In genomic region chr13:99358921-99359320, GRCm38 (mm10) we compare ENCODE assay signal across 12 mouse cellular contexts. TPM values are rescaled to one million over a fixed set of nuclear protein-coding genes. Genes with fewer than 3 reads are reported as not detected.
DNase-seq lines count a peak whose midpoint lies in the region; ATAC-seq and TF ChIP-seq lines count a peak whose summit lies in the region.
"Had no signal": no experiment of that assay in that cellular context is flagged by ENCODE, and none has a peak within 500 bp of the region (broad histone marks: within the 10 kb centered on the region; RNA-seq: fewer than 3 reads in every experiment).

No protein-coding gene starts in this region.

- no peak overlapping the region for H3K9ac ChIP-seq in hindbrain, embryonic 11.5 days (ENCODE audit: low read depth, low read length)
- no peak overlapping the region for H3K9ac ChIP-seq in hindbrain, embryonic 16.5 days (ENCODE audit: low read depth, low read length)
- H3K9ac ChIP-seq: heart, embryonic 12.5 days; liver, embryonic 12.5 days had no signal

- no peak for TF ChIP-seq POLR2A in cerebellum, adult 2 months (IDR thresholded peaks at IDR 0.05; ENCODE audit: borderline replicate concordance, insufficient read depth, low read length)

- H3K27me3 ChIP-seq in hindbrain, embryonic 10.5 days (ENCODE audit: insufficient read depth, poor library complexity, severe bottlenecking) = no peaks in the 10 kb centered on the region
- no peaks in the 10 kb centered on the region for H3K27me3 ChIP-seq in hindbrain, embryonic 11.5 days (ENCODE audit: control insufficient read depth, insufficient read depth, low read length)
- H3K27me3 ChIP-seq in cerebellum, adult 2 months (ENCODE audit: control insufficient read depth, insufficient read depth, low read length) = no peaks in the 10 kb centered on the region
- no peaks in the 10 kb centered on the region for H3K27me3 ChIP-seq in hindbrain, embryonic 16.5 days (replicated peaks; ENCODE audit: control insufficient read depth, insufficient read depth, low read length)
- H3K27me3 ChIP-seq: heart, embryonic 12.5 days; liver, embryonic 12.5 days had no signal

- TF ChIP-seq CTCF in cerebellum, adult 2 months (IDR thresholded peaks at IDR 0.05; ENCODE audit: borderline replicate concordance, insufficient read depth, low read depth, low read length) = no peak

- H3K27ac ChIP-seq in hindbrain, embryonic 10.5 days = peak overlapping the region; percentile 45; the same call in 1 of the 2 replicates
- H3K27ac ChIP-seq in hindbrain, embryonic 11.5 days (ENCODE audit: low read depth, low read length) = no peak overlapping the region
- H3K27ac ChIP-seq in cerebellum, adult 2 months (ENCODE audit: insufficient read depth, low read length) = peak overlapping the region; percentile 28; the same call in 1 of the 2 replicates
- peak overlapping the region; percentile 42; the same call in 1 of the 2 replicates for H3K27ac ChIP-seq in hindbrain, embryonic 16.5 days (ENCODE audit: low read depth, low read length)
- H3K27ac ChIP-seq: liver, embryonic 12.5 days had no signal

- no peak for ATAC-seq in hindbrain, embryonic 11.5 days (ENCODE audit: low FRiP score)
- peak; percentile 94 for ATAC-seq in hindbrain, embryonic 16.5 days
- ATAC-seq in erythroblast, adult 5-6 weeks (replicated peaks; ENCODE audit: low FRiP score, poor library complexity, severe bottlenecking) = no peak
- no peak for ATAC-seq in frontal cortex, adult (ENCODE audit: low TSS enrichment)
- ATAC-seq: liver, embryonic 12.5 days had no signal

- H3K4me3 ChIP-seq in hindbrain, embryonic 10.5 days = no peak overlapping the region
- no peak overlapping the region for H3K4me3 ChIP-seq in hindbrain, embryonic 11.5 days (ENCODE audit: low read depth, low read length)
- peak overlapping the region; percentile 34 for H3K4me3 ChIP-seq in cerebellum, adult 2 months (replicated peaks; ENCODE audit: insufficient read depth, low read depth, low read length)
- H3K4me3 ChIP-seq in hindbrain, embryonic 16.5 days (ENCODE audit: low read length) = no peak overlapping the region
- H3K4me3 ChIP-seq: heart, embryonic 12.5 days; liver, embryonic 12.5 days; myocyte had no signal

- no peak for DNase-seq in hindbrain, embryonic 10.5 days (ENCODE audit: low spot score)
- DNase-seq in hindbrain, embryonic 11.5 days (ENCODE audit: low spot score) = no peak
- peak; percentile 85 for DNase-seq in brain, adult 2 months (ENCODE audit: low read depth, low spot score)
- peak; percentile 77 to 85 for DNase-seq in cerebellum, adult 2 months
- DNase-seq: lung, postnatal 14 days; thymus, postnatal 14 days had no signal

- H3K36me3 ChIP-seq in hindbrain, embryonic 10.5 days = peaks cover 46% of the 10 kb centered on the region
- no peaks in the 10 kb centered on the region for H3K36me3 ChIP-seq in hindbrain, embryonic 11.5 days (ENCODE audit: control insufficient read depth, insufficient read depth, low read length)
- H3K36me3 ChIP-seq in hindbrain, embryonic 16.5 days (ENCODE audit: control insufficient read depth, insufficient read depth, low read length) = peaks cover 3% of the 10 kb centered on the region; the same call in 1 of the 2 replicates

- peaks cover 26% of the 10 kb centered on the region for H3K4me1 ChIP-seq in hindbrain, embryonic 10.5 days (replicated peaks)
- no peaks in the 10 kb centered on the region for H3K4me1 ChIP-seq in hindbrain, embryonic 11.5 days (replicated peaks; ENCODE audit: control insufficient read depth, insufficient read depth, low read length)
- peaks cover 8% of the 10 kb centered on the region for H3K4me1 ChIP-seq in cerebellum, adult 2 months (ENCODE audit: control insufficient read depth, insufficient read depth, low read length)
- H3K4me1 ChIP-seq in hindbrain, embryonic 16.5 days (ENCODE audit: control insufficient read depth, insufficient read depth, low read depth, low read length) = peaks cover under 1% of the 10 kb centered on the region; the same call in 1 of the 2 replicates

- H3K9me3 ChIP-seq in hindbrain, embryonic 10.5 days = no peaks in the 10 kb centered on the region
- no peaks in the 10 kb centered on the region for H3K9me3 ChIP-seq in hindbrain, embryonic 11.5 days (ENCODE audit: control insufficient read depth, low read length)
- no peaks in the 10 kb centered on the region for H3K9me3 ChIP-seq in hindbrain, embryonic 16.5 days (ENCODE audit: control insufficient read depth, low read length)
- H3K9me3 ChIP-seq: heart, embryonic 12.5 days; liver, embryonic 12.5 days had no signal

- WGBS in hindbrain, embryonic 10.5 days = 86% methylated on average over 14 of the region's 14 CpGs
- WGBS in hindbrain, embryonic 11.5 days = 81% methylated on average over 14 of the region's 14 CpGs
- WGBS in cerebellum, adult 2 months = 13% methylated on average over 14 of the region's 14 CpGs
- WGBS in hindbrain, embryonic 16.5 days = 56% methylated on average over 14 of the region's 14 CpGs

- no peak overlapping the region for H3K4me2 ChIP-seq in hindbrain, embryonic 11.5 days (replicated peaks; ENCODE audit: low read depth, low read length)
- no peak overlapping the region for H3K4me2 ChIP-seq in hindbrain, embryonic 16.5 days (ENCODE audit: low read length)
- H3K4me2 ChIP-seq: heart, embryonic 12.5 days; liver, embryonic 12.5 days had no signal

RNA-seq across cellular contexts. Expression of gene Mrps27, which starts 14.3 kb away (rescaled TPM):
- 68.3 and 74.1 TPM in 2 replicates for polyA plus RNA-seq in hindbrain, embryonic 10.5 days (2016; fragmentation: Nextera tagmentation; extraction: Ambion mirVana)
- 55.6 and 59.2 TPM in 2 replicates for polyA plus RNA-seq in hindbrain, embryonic 11.5 days (2014; fragmentation: Nextera tagmentation; extraction: Ambion mirVana)
- polyA plus RNA-seq in cerebellum, adult 2 months (2012; rRNA removed) = 36.8 and 38.5 TPM in 2 replicates
- 46.8 and 47.6 TPM in 2 replicates for polyA plus RNA-seq in hindbrain, embryonic 16.5 days (2015; fragmentation: Nextera tagmentation; extraction: Ambion mirVana)
- total RNA-seq in erythroblast, adult 5-6 weeks (2015; ENCODE audit: low replicate concordance) = 3.6 TPM in 1 of 2 replicates, not detected in the other
- 1.9 and 3.5 TPM in 2 replicates for total RNA-seq in erythroblast, adult 5-6 weeks (2017; ENCODE audit: low replicate concordance)

RNA-seq across cellular contexts. Expression of gene Ptcd2, which starts 14.4 kb away (rescaled TPM):
- polyA plus RNA-seq in hindbrain, embryonic 10.5 days (2016; fragmentation: Nextera tagmentation; extraction: Ambion mirVana) = 50.2 and 51.8 TPM in 2 replicates
- 51.9 and 56.8 TPM in 2 replicates for polyA plus RNA-seq in hindbrain, embryonic 11.5 days (2014; fragmentation: Nextera tagmentation; extraction: Ambion mirVana)
- 37.6 and 38.5 TPM in 2 replicates for polyA plus RNA-seq in cerebellum, adult 2 months (2012; rRNA removed)
- polyA plus RNA-seq in hindbrain, embryonic 16.5 days (2015; fragmentation: Nextera tagmentation; extraction: Ambion mirVana) = 53.6 and 59.4 TPM in 2 replicates
- 5.6 and 13.8 TPM in 2 replicates for total RNA-seq in erythroblast, adult 5-6 weeks (2015; ENCODE audit: low replicate concordance)
- total RNA-seq in erythroblast, adult 5-6 weeks (2017; ENCODE audit: low replicate concordance) = 5.6 and 10.0 TPM in 2 replicates

Comparison
In these comparisons a context has a peak if more than half of its experiments do, and no peak if none do; other contexts are left out.
1. DNase-seq: peak in brain, adult 2 months (single experiment) and cerebellum, adult 2 months (2 of 2); none in hindbrain, embryonic 10.5 days (single experiment) and hindbrain, embryonic 11.5 days (single experiment).